Mouse (Mus musculus): ENCODE results near the gene Fmo1. TPM values are rescaled to one million over a fixed set of nuclear protein-coding genes. Genes with fewer than 3 reads are reported as not detected.

Gene Fmo1
- polyA plus RNA-seq (2012; rRNA removed) (41.4 and 46.7 TPM in 2 replicates), polyA plus RNA-seq (2014; fragmentation: Nextera tagmentation; extraction: Ambion mirVana) (33.5 and 35.0 TPM in 2 replicates)

- Histone ChIP-seq H3K4me1 (ENCODE audit: control insufficient read depth, insufficient read depth, low read length) (peaks cover 23% of the 10 kb centered on the region), H3K9me3 (ENCODE audit: control insufficient read depth, low read length) (peaks cover 8% of the 10 kb centered on the region; the same call in 1 of the 2 replicates), H3K36me3 (ENCODE audit: control insufficient read depth, insufficient read depth, low read length) (no peaks in the 10 kb centered on the region), H3K4me2 (replicated peaks; ENCODE audit: low read depth, low read length, severe bottlenecking) (no peak within 1 kb of the TSS), H3K27ac (replicated peaks; ENCODE audit: low read depth, low read length) (no peak within 1 kb of the TSS), H3K4me3 (replicated peaks; ENCODE audit: low read length) (no peak within 1 kb of the TSS), H3K9ac (ENCODE audit: low read depth, low read length, severe bottlenecking) (no peak within 1 kb of the TSS), H3K27me3 (ENCODE audit: control insufficient read depth, insufficient read depth, low read length) (no peaks in the 10 kb centered on the region)
- DNase-seq (ENCODE audit: low spot score) = no peak
- WGBS = 21% methylated on average over 7 of the region's 7 CpGs
- no peak for ATAC-seq (ENCODE audit: low FRiP score, low read depth)
- TF ChIP-seq POLR2A (IDR thresholded peaks at IDR 0.05; ENCODE audit: borderline replicate concordance, extremely low read depth, insufficient read depth, insufficient read length) = no peak
These were observed at the start of gene Fmo1 for GRCm38 (mm10) chr1:162866280-162866681. TSS of gene Fmo1 (minus strand) at chr1:162866610.

- ATAC-seq (ENCODE audit: low FRiP score, low read depth) = no peak
- H3K9ac ChIP-seq (ENCODE audit: low read depth, low read length, severe bottlenecking) = no peak overlapping the region
These were observed 48.6 kb upstream of the Fmo1 start for GRCm38 (mm10) chr1:162914932-162915556.

DNA sequence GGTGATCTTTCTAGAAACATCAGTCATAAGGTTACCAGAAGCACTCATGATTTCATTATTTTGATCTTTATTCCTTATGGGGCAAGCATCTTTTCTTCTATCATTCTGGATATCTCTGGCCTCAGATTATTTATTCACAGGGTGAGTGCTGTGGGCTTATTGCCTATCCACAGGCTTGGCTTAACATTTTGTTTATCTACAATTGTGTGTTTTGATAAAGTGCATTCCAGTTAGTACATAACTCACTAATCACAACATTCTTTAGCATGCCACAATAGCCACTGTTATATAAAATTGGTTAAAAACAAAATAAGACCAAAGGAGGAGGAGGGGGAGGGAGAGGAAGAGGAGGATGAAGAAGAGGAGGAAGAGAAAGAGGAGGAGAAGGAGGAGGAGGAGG is 45.7 kb upstream of the Fmo1 start:
- Histone ChIP-seq H3K9me3 (ENCODE audit: control insufficient read depth, low read length) (no peaks in the 10 kb centered on the region), H3K9ac (ENCODE audit: low read depth, low read length, severe bottlenecking) (no peak overlapping the region), H3K4me3 (replicated peaks; ENCODE audit: low read length) (no peak overlapping the region), H3K36me3 (ENCODE audit: control insufficient read depth, insufficient read depth, low read length) (no peaks in the 10 kb centered on the region), H3K27me3 (ENCODE audit: control insufficient read depth, insufficient read depth, low read length) (no peaks in the 10 kb centered on the region), H3K27ac (replicated peaks; ENCODE audit: low read depth, low read length) (no peak overlapping the region), H3K4me2 (replicated peaks; ENCODE audit: low read depth, low read length, severe bottlenecking) (no peak overlapping the region), H3K4me1 (ENCODE audit: control insufficient read depth, insufficient read depth, low read length) (no peaks in the 10 kb centered on the region)
- TF ChIP-seq POLR2A (IDR thresholded peaks at IDR 0.05; ENCODE audit: borderline replicate concordance, extremely low read depth, insufficient read depth, insufficient read length) = no peak
- no peak for DNase-seq (ENCODE audit: low spot score)
- ATAC-seq (ENCODE audit: low FRiP score, low read depth) = no peak

More at GRCm38 (mm10) chr1:162914932-162915556, 48.6 kb upstream of the Fmo1 start:
- Histone ChIP-seq H3K9me3 (ENCODE audit: control insufficient read depth, low read length) (no peaks in the 10 kb centered on the region), H3K4me2 (replicated peaks; ENCODE audit: low read depth, low read length, severe bottlenecking) (no peak overlapping the region), H3K36me3 (ENCODE audit: control insufficient read depth, insufficient read depth, low read length) (no peaks in the 10 kb centered on the region), H3K4me1 (ENCODE audit: control insufficient read depth, insufficient read depth, low read length) (no peaks in the 10 kb centered on the region), H3K27ac (replicated peaks; ENCODE audit: low read depth, low read length) (no peak overlapping the region), H3K4me3 (replicated peaks; ENCODE audit: low read length) (no peak overlapping the region), H3K27me3 (ENCODE audit: control insufficient read depth, insufficient read depth, low read length) (no peaks in the 10 kb centered on the region)
- DNase-seq (ENCODE audit: low spot score) = no peak
- WGBS = 87% methylated on average over 4 of the region's 4 CpGs
- no peak for TF ChIP-seq POLR2A (IDR thresholded peaks at IDR 0.05; ENCODE audit: borderline replicate concordance, extremely low read depth, insufficient read depth, insufficient read length)

- DNase-seq (ENCODE audit: low spot score) = peak; percentile 30
- no peak overlapping the region for H3K4me2 ChIP-seq (replicated peaks; ENCODE audit: low read depth, low read length, severe bottlenecking)
- no peak overlapping the region for H3K4me3 ChIP-seq (replicated peaks; ENCODE audit: low read length)
- TF ChIP-seq POLR2A (IDR thresholded peaks at IDR 0.05; ENCODE audit: borderline replicate concordance, extremely low read depth, insufficient read depth, insufficient read length) = no peak
- peaks cover 10% of the 10 kb centered on the region; the same call in 1 of the 2 replicates for H3K4me1 ChIP-seq (ENCODE audit: control insufficient read depth, insufficient read depth, low read length)
- ATAC-seq (ENCODE audit: low FRiP score, low read depth) = peak; percentile 34; the same call in 1 of the 2 replicates
- no peak overlapping the region for H3K9ac ChIP-seq (ENCODE audit: low read depth, low read length, severe bottlenecking)
- H3K27me3 ChIP-seq (ENCODE audit: control insufficient read depth, insufficient read depth, low read length) = no peaks in the 10 kb centered on the region
- H3K36me3 ChIP-seq (ENCODE audit: control insufficient read depth, insufficient read depth, low read length) = no peaks in the 10 kb centered on the region
- WGBS = 44% methylated on average over 4 of the region's 4 CpGs
- H3K27ac ChIP-seq (replicated peaks; ENCODE audit: low read depth, low read length) = no peak overlapping the region
- H3K9me3 ChIP-seq (ENCODE audit: control insufficient read depth, low read length) = no peaks in the 10 kb centered on the region
These were observed 35.5 kb upstream of the Fmo1 start for GRCm38 (mm10) chr1:162901879-162902278.

GRCm38 (mm10) chr1:162897838-162898811 is 31.7 kb upstream of the Fmo1 start, which contains the start of gene Fmo2:
TSS of gene Fmo2 (minus strand) at chr1:162898726.
- TF ChIP-seq POLR2A (IDR thresholded peaks at IDR 0.05; ENCODE audit: borderline replicate concordance, extremely low read depth, insufficient read depth, insufficient read length) = no peak
- ATAC-seq (ENCODE audit: low FRiP score, low read depth) = no peak
- no peak within 1 kb of the TSS for H3K4me3 ChIP-seq (replicated peaks; ENCODE audit: low read length)

More at GRCm38 (mm10) chr1:162897838-162898811, 31.7 kb upstream of the Fmo1 start, which contains the start of gene Fmo2:
- no peak for DNase-seq (ENCODE audit: low spot score)
- Histone ChIP-seq H3K9ac (ENCODE audit: low read depth, low read length, severe bottlenecking) (no peak within 1 kb of the TSS), H3K4me2 (replicated peaks; ENCODE audit: low read depth, low read length, severe bottlenecking) (no peak within 1 kb of the TSS), H3K27me3 (ENCODE audit: control insufficient read depth, insufficient read depth, low read length) (no peaks in the 10 kb centered on the region), H3K4me1 (ENCODE audit: control insufficient read depth, insufficient read depth, low read length) (peaks cover 10% of the 10 kb centered on the region; the same call in 1 of the 2 replicates), H3K36me3 (ENCODE audit: control insufficient read depth, insufficient read depth, low read length) (no peaks in the 10 kb centered on the region), H3K27ac (replicated peaks; ENCODE audit: low read depth, low read length) (no peak within 1 kb of the TSS), H3K9me3 (ENCODE audit: control insufficient read depth, low read length) (no peaks in the 10 kb centered on the region)
- WGBS = 67% methylated on average over 14 of the region's 14 CpGs
